Mouse (Mus musculus): Measurements from ENCODE around the gene Ndfip2.

The Ndfip2 gene

DNA sequence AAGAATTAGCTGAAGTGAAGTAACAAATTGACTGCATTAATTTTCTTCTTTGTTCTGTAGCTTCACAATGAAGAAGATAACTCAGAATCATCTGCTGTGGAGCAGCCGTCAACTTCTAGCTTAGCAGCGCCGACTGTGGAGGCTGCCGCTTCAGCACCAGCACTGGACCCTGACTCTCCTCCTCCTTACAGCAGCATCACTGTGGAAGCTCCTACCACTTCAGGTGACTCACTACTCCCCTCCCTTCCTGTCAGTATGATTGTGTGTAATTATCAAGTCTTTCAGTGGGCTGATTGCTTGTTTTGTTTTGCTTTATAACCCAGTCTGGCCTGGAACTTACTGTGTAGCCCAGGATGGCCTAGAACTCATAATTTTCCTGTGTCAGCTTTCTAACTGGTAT, 29.2 kb downstream of the Ndfip2 start:
- DNase-seq (ENCODE audit: low spot score) = no peak

DNA sequence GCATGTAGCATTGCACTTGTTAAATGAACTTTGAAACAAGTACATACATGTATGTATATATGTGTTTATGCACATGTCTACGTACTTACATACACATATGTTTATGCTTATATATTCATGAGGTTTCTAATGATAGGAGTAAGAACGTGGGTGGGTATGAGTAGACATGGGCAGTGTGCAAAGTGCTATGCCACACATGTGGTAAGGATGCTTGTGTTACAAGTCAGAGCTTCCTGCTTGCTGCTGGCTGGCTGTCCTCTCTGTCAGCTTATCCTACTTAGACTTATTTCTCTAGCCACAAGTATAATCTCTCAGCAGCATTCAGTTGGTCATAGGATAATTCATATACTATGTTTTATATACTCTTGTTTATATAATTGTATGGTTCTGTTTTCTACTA, 29.6 kb downstream of the Ndfip2 start:
- no peak for DNase-seq (ENCODE audit: low spot score)

DNA sequence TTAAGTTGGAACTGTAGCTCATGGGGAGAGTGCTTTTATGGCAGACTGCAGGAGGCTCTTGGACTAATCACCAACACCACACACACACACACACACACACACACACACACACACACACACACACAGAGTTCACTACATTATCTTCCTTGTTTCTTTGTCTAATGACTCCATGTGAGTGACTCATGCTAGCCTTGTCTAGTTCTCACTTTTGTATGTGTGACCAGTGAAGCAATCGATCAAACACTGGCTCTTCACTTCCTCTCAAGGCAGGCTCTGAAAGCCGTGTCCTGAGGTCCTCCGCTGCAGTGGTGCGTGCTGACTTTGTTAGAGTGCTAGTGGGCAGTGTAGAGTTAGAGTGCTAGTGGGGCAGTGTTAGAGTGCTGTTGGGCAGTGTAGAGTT, 30.2 kb downstream of the Ndfip2 start:
- DNase-seq (ENCODE audit: low spot score) = no peak

DNA sequence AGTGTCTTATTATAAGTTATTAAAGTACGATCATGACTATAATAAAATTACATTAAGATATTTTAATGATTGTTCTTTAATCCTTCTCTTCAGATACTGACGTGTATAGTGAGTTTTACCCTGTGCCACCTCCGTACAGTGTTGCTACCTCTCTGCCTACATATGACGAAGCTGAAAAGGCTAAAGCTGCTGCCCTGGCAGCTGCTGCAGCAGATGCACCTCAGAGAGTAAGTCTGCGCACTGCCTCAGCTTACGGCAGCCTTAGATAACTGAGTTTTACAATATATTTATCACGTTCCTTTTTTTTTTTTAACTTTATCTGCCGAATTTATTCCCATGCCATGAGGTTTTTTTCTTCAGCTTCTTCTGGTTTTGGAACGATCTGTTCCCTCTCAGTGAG, 33.8 kb downstream of the Ndfip2 start:
- DNase-seq (ENCODE audit: low spot score) = no peak

DNA sequence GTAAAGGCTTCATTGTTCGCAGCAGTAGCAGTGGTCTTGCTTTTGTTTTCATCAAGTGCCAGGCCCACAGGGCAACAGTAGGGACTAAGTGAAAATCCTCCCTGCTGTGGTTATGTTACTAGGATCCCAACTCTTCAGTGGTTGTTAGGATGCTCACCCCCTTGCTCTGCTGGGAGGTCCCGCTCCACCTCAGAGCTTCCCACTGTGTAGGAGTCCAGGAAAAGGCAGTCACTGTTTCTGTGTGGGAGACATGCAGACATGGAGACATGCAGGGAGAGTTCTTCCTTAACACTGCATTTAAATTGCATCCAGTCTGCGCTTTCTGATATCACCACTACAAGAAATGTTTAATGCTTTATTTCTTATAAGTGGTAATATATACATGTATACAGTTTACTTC, 35.4 kb downstream of the Ndfip2 start:
- no peak for DNase-seq (ENCODE audit: low spot score)

DNA sequence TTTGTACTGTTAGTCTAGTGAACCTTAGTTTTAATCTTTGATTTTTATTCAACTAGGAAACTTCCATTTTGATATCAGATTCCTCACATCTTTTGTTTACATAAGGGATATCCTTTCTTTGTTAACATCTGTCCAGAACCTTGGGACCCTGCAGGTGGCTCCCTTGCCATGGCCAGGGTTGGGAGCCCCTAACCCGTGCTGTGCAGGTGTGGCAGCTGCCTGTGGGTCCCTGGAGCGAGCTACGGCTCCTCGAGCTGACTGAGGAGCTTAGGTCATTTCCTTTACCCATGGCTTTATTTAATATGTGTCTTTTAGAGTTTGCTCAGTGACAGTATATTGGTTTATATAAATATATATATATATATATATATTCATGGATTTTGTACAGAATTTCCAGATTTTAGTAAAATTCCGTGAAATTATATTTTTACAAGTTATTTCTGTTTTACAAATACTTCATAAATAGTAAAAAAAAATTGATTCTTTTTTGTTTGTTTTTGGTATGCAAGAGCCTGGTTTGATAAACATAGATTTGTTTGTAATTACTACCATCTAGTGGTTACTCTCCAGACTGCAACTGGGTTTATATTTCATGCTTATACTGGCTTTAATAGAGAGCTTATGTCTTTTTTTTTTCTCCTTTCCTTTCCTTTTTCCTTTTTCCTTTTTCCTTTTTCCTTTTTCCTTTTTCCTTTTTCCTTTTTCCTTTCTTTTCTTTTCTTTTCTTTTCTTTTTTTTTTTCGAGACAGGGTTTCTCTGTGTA, 37.6 kb downstream of the Ndfip2 start:
- no peak for DNase-seq (ENCODE audit: low spot score)

DNA sequence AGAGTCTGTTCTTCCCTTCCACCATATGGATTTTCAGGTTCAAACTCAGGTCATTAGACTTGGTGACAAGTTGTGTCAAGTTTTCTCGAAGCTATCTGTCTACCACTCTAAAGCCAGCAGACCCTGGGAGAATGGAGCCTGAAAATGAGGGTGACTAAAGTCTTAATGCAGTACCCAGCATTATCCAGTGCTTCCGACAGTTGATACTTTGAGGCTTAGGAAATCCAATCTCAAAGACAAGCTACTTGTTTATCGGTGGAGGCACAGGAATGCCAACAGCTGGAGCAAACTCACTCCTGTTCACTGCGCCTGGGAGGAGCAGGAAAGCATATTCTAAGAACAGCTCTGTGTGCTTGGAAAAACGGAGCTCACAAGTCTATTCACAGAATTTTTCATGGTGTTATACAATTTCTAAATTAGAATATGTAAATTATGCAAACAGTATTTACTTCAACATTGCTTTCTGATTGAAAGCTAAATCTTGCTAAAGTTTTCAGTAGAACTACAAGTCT, 41.4 kb downstream of the Ndfip2 start:
- DNase-seq (ENCODE audit: low spot score) = no peak

DNA sequence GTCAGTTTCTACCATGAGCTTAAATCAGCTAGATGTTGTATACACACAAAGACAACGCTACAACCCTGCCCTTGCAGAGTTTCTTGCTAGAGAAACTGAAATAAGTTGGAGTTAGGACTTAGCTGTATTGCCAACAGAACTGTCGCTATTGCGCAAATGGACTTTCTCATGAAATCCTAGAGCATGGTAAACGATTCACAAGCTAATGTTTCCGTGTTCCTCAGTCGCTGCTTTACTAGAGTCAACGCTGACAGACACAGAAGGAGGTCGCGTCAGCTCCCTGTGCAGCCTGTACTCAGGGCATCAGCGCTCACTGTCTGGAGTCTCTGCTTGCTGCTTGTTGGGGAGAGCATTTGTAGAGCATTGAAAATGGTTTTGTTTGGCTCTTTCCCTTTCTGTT, 42.2 kb downstream of the Ndfip2 start:
- no peak for DNase-seq (ENCODE audit: low spot score)

DNA sequence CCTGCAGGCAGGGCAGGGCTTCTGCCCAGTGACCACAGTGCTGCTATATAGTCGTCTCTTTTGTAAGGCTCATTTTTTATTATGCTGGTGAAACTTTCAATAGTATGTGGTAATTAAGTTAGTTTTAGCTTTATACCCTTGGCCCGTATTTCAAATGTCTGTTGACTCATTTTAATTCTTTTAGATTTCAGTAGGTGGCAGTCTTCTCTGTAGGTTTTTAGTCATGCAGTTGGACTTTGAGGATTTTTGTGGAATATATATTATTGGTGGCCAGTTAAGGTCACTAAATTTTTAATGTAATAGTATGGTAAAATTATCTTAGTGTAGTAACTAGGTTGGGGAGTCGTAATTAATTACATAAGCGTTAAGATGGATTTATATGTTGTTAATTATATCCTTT, 44.3 kb downstream of the Ndfip2 start:
- DNase-seq (ENCODE audit: low spot score) = no peak

DNA sequence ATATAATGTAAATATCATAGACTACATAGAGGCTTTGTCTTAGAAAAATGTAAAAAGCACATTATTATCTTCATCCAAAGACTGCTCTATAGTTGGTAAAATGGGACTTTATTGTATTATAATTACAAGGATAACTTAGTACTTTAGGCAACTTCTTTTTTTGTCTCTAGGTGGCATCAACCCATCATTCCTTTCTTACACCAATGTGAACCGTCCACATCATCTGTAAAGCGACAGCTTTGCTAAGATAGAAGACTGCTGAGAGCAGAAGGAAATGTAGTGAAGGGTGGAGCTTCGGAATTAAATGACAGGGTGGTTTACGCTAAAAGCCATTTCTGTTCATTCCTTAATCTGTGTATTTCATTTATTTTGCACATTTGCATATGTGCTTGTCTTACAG, 49.3 kb downstream of the Ndfip2 start:
- DNase-seq (ENCODE audit: low spot score) = no peak

DNA sequence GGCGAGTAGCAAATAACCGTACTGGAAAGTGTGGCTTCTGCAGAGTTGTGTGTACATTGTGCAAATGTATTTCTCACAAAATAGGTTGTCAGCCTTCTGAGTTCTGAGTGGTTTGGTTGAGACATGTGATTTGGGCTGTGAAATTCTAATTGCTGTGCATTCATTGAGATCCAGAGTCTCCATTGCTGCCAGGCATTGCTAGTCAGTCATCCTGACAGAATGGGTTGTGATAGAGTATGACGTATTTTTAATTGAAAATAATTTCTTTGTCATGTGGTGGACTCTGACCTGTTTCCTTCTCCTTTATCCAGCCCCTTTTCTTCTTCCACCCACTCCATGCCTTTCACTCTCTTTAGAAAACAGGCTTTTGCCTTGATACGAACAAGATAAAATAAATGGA, 54.0 kb downstream of the Ndfip2 start:
- DNase-seq (ENCODE audit: low spot score) = no peak

DNA sequence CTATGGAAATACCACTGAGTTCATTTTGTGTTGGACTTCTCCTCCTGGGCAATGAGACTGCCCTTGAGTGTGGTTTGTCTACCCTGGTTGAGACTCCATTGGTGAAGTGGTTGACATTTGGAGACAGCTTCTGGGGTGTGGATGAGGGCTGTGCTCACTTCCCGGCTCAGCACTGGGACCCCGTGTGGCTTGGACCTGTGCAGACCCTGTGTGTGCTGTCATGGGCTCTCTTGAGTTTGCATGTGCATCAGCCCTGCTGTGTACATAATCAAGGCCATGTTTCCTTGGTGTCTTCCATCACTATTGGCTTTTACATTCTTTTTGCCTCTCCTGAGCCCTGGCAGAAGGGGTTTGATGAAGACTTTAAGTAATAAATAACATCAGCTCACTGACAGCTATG, 54.6 kb downstream of the Ndfip2 start:
- no peak for DNase-seq (ENCODE audit: low spot score)

DNA sequence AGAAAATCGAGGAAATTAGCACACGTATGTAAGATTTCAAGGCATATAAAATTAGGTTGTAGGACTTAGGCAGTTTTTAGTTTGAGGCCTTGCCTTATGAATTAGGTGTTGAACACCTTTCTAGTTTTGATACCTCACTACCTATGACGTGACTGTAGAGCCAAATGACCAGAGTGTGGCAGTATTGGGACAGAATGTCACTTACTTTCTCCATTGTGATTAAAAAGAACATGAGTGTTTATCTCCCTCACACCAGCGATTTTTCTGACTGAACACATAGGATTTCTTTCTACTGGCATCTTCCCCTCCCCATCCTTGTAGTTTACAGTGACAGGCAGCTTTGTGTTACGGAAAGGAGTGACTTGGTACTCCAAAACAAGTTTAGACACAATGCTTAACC, 55.5 kb downstream of the Ndfip2 start:
- DNase-seq (ENCODE audit: low spot score) = no peak

DNA sequence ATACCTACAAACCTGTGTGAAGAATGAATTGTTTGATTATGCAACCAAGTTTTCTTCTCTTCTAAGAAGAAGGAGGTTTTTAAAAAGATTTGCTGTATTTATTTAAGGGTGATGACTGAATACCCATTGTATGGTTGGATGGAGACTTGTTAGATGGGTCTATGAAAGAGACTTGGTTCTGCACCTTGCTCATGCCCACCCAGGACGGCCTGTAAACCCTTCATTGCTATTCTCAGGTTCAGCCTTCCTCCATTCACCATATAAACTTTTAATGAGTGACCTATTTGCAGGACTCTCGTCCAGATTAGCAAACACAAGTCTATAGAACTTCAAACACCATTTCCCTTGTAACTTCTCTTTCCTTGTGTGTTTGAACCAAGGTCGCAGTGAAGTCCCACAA, 63.3 kb downstream of the Ndfip2 start:
- DNase-seq (ENCODE audit: low spot score) = no peak

DNA sequence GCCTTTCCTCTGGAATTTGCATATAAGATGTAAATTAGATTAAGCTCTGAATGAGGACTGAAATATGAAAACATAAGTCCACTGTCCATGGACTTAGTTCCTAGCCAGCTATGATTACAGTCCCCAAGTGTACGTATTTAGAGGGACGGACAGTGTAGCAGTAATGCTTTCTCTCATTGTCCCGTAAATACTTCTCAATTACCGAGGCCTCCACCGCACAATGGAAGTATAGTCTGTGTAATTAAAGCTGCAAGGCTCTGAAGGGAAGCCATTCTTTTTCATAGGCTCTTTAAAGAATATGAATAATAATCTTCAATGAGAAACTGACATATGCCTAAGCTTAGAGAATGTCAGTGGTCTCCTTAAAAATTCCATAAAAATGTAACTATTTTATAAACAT, 64.5 kb downstream of the Ndfip2 start:
- no peak for DNase-seq (ENCODE audit: low spot score)

DNA sequence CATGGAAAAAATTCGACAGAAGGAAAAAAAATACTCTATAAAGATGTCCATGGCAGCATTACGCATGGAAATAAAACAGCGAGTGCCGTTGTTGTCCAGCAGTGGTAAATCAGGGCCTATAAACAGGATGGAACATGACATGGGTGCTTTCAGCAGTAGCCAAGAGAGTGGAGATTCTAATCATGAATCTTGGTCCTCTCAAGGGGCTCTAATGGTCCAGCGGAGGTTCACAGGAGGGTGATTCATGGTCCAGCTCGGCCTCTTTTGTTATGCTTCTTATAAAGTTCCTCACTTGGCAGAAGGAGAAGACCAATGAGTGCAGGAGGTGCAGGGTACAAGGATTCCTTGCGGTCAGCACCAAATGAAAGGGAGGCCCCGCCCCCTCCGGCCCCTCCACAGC, 65.1 kb downstream of the Ndfip2 start:
- DNase-seq (ENCODE audit: low spot score) = no peak

DNA sequence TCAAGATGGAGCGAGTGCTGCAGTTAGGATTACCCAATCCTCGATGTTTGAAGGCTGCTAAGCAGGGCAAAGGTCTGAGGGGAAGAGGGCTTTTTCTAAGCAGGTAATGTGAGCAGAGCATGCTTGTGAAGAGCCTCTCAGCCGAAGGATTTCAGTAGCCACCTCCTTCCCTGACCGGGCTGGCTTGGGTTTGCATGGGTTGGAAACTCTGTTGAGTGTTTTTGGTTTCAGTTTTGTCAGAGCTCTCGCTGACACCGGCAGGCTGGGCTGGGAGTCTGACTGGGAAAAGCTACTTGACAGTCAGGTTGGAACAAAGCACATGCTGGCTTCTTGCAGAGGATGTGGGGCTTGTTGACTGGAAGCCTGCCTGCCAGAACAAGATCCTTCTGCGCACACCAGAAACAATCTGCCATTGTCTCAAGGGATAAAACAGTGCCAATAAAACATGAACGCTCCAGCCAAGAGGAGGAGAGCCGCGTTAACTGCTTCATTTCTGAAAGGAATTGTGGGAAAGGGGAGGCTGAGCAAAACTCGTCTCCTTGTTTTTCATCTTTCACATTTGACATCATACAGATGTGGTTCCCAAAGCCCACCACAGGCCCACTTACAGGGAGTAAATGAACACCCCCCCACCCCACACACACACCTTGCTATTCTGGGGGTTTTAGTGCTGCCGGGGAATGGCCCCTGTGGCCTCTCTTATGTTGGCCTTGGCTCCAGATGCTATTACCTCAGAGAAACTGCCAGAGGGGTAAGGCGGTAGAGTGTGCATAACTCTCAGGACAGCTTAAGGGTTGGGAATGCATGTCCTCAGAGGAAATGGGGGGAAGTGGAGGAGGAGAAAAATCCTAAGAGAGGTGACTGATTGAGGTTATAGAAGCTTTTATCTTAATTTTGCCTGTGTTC, 70.3 kb downstream of the Ndfip2 start:
- peak; percentile 65 for DNase-seq (ENCODE audit: low spot score)

DNA sequence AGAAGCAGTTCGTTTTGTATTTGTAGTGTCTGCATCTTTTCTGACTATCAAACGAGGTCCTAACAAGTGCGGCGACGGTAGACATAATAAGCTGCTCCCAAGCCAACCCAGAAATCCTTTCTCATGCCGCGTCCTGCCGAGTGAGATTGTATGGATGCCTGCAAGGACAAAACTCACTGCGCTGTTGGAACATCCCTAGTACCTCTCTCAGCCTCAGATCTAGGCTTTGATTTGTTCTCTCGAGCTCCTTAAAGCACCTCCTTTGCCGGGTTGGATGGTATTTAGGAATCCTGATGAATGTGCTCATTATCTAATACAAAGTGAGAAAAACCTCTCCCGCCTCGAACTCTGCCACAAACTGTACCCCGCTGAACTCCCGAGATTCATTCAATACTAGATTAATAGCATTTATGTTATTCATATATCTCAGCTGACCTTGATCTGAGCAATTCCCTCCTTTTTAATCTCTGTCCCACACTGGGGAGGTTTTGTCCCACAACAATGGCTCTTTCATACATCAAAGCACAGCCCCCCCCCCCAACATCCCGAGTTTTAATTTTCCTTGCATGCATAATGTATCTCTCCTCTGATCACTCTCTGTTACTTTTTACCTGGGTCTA, 75.2 kb downstream of the Ndfip2 start:
- peak; percentile 17 for DNase-seq (ENCODE audit: low spot score)

DNA sequence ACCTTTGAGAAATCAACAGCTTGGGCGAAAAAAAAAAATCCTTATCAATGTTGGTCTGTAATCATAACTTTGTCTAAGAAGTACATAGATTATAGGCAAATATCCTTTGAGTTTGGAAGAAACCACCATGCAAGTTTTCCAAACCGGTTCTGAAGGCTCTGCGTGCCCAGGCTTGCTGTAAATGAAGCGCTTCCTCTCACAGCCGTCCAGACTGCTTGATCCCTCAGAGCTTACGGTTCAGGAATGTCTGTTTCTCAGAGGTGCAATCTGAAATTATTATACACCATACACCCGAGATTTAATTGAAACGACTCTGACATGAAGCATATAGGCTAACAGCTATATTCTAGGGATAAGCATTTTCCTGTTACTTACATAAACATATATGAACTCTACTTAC, 83.4 kb downstream of the Ndfip2 start:
- no peak for DNase-seq (ENCODE audit: low spot score)

DNA sequence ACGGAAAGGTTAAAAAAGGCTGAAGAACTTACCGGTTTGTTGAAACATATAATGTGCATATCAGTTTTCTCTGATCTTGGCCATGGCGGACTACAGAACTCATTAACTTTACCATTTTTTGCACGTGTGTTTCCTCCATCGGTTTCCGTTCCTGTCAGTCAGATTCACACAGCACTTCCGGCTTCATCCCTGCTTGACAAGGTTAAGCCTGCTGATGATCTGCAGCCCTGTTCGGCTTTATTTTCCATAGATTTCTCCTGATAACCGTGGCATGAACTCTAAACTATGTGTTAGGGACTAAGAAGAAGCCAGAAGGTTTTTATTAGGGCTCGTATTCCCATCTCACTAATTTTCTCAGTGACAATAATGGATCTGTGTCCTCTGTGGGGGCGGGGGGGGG, 95.7 kb downstream of the Ndfip2 start:
- no peak for DNase-seq (ENCODE audit: low spot score)
